Mouse (Mus musculus) kidney, embryonic 14.5 days (tissue): ENCODE results near the gene Tdgf1. TPM values are rescaled to one million over a fixed set of nuclear protein-coding genes. Genes with fewer than 3 reads are reported as not detected.

Experiments
- ATAC-seq: fragments of 200-750 bp; cut with Nextera tagmentation; 2 replicates; pipeline ENCODE4 v1.8.0; 2017; ENCODE audit warnings: moderate number of reproducible peaks, mild to moderate bottlenecking, moderate TSS enrichment, moderate library complexity; ENCODE audit not compliant: low FRiP score, low TSS enrichment
- H3K27ac ChIP-seq: fragments of 300-500 bp; sonication (generic); 2 replicates; pipeline ENCODE4 v1.5.1; 2014; ENCODE audit warnings: low read depth, mild to moderate bottlenecking, low read length, moderate library complexity, mixed read lengths
- H3K27me3 ChIP-seq: fragments of 300-500 bp; sonication (generic); 2 replicates; pipeline ENCODE4 v1.6.1; 2014; ENCODE audit warnings: mild to moderate bottlenecking, low read length; ENCODE audit not compliant: control insufficient read depth, insufficient read depth
- H3K36me3 ChIP-seq: fragments of 300-500 bp; sonication (generic); 2 replicates; pipeline ENCODE4 v1.6.1; 2014; ENCODE audit warnings: low read length, mixed read lengths; ENCODE audit not compliant: control insufficient read depth, insufficient read depth
- H3K4me1 ChIP-seq: fragments of 300-500 bp; sonication (generic); 2 replicates; pipeline ENCODE4 v1.6.1; 2014; ENCODE audit warnings: low read length, mixed read lengths; ENCODE audit not compliant: control insufficient read depth, insufficient read depth
- H3K4me2 ChIP-seq: fragments of 300-500 bp; sonication (generic); replicated peaks from 2 replicates; pipeline ENCODE4 v1.6.1; 2014; ENCODE audit warnings: low read depth, mild to moderate bottlenecking, low read length
- H3K4me3 ChIP-seq: fragments of 300-500 bp; sonication (generic); 2 replicates; pipeline ENCODE4 v1.5.1; 2014; ENCODE audit warnings: mild to moderate bottlenecking, low read length
- H3K9ac ChIP-seq: fragments of 300-500 bp; sonication (generic); 2 replicates; pipeline ENCODE4 v1.6.1; 2014; ENCODE audit warnings: low read depth, mild to moderate bottlenecking, low read length, moderate library complexity
- H3K9me3 ChIP-seq: fragments of 300-500 bp; sonication (generic); 2 replicates; pipeline ENCODE4 v1.6.1; 2016; ENCODE audit warnings: low read length; ENCODE audit not compliant: control insufficient read depth
- WGBS: fragments of 180-500 bp; shearing (Covaris S2); extraction: QIAGEN DNeasy Blood & Tissue Kit; methylation state at CpG from one replicate; pipeline ENCODE4 v1.1.7; 2014; 5-methylcytosine and 5-hydroxymethylcytosine counted together
- polyA plus RNA-seq: library from polyadenylated mRNA; unstranded; fragments of >200 nt; fragmentation: Nextera tagmentation; extraction: Ambion mirVana; gene quantifications from 2 replicates; pipeline ENCODE4 v1.2.1, GENCODE M21; 2014

Gene Tdgf1
- polyA plus RNA-seq, 1 experiment from 2014 or later, result not detected

- Histone ChIP-seq H3K27me3 (no peaks in the 10 kb centered on the region), H3K4me3 (no peak overlapping the region), H3K27ac (no peak overlapping the region), H3K4me2 (no peak overlapping the region), H3K4me1 (no peaks in the 10 kb centered on the region), H3K9me3 (no peaks in the 10 kb centered on the region), H3K36me3 (no peaks in the 10 kb centered on the region), H3K9ac (no peak overlapping the region)
- ATAC-seq, result no peak
- 95% methylated on average over 5 of the region's 5 CpGs for WGBS
Observed at GRCm38 (mm10) chr9:110985541-110985940, 39.6 kb upstream of the Tdgf1 start.

DNA sequence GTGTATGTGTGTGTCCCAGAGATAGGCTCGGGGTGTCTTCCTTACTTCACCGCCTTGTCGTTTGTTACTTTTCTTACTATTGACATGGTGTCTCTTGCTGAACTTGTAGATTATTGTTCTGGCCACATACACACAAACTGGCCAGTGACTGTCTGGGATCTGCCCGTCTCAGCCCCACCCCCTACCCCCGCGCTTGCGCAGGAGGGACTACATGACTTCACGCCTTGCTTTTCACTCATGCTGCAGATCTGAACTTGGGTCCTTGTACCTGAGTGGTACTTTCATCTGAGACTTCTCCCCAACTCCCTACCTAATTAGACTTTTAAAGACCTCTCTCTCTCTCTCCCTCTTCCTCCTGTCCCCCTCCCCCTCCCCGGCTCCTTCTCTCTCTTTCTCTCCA is 38.1 kb upstream of the Tdgf1 start:
- H3K27ac ChIP-seq, result no peak overlapping the region
- H3K36me3 ChIP-seq, result no peaks in the 10 kb centered on the region
- no peaks in the 10 kb centered on the region for H3K4me1 ChIP-seq
- no peak overlapping the region for H3K9ac ChIP-seq
- ATAC-seq, result no peak
- no peaks in the 10 kb centered on the region for H3K9me3 ChIP-seq
- 94% methylated on average over 9 of the region's 9 CpGs for WGBS
- no peak overlapping the region for H3K4me3 ChIP-seq
- no peak overlapping the region for H3K4me2 ChIP-seq
- H3K27me3 ChIP-seq, result no peaks in the 10 kb centered on the region

- H3K9me3 ChIP-seq, result no peaks in the 10 kb centered on the region
- no peaks in the 10 kb centered on the region for H3K4me1 ChIP-seq
- H3K4me2 ChIP-seq, result no peak overlapping the region
- H3K4me3 ChIP-seq, result no peak overlapping the region
- no peak for ATAC-seq
- H3K27ac ChIP-seq, result no peak overlapping the region
- no peaks in the 10 kb centered on the region for H3K36me3 ChIP-seq
- no peak overlapping the region for H3K9ac ChIP-seq
- no peaks in the 10 kb centered on the region for H3K27me3 ChIP-seq
- 70% methylated on average over 4 of the region's 4 CpGs for WGBS
Observed at GRCm38 (mm10) chr9:110982351-110982750, 36.4 kb upstream of the Tdgf1 start.

DNA sequence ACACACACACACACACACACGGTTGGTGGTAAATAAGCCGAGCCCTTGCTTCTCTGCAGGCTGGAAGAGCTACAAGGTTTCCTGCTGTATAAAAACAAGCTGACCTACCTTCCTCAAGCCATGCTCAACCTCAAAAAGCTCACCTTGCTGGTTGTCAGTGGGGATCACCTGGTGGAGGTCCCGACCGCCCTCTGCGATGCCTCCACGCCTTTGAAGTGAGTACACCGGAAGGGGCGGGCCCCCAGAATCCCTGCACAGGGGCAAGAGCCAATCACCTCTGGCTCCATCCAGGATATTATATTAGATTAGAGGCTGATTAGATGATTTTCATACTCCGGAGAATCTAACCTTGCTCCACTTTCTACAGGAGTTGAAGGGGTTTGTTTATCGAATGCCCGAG is 33.5 kb upstream of the Tdgf1 start:
- Histone ChIP-seq H3K27me3 (no peaks in the 10 kb centered on the region), H3K27ac (no peak overlapping the region), H3K9me3 (no peaks in the 10 kb centered on the region), H3K36me3 (no peaks in the 10 kb centered on the region), H3K4me3 (no peak overlapping the region), H3K4me1 (no peaks in the 10 kb centered on the region), H3K4me2 (no peak overlapping the region), H3K9ac (no peak overlapping the region)
- 93% methylated on average over 11 of the region's 11 CpGs for WGBS
- ATAC-seq, result no peak

DNA sequence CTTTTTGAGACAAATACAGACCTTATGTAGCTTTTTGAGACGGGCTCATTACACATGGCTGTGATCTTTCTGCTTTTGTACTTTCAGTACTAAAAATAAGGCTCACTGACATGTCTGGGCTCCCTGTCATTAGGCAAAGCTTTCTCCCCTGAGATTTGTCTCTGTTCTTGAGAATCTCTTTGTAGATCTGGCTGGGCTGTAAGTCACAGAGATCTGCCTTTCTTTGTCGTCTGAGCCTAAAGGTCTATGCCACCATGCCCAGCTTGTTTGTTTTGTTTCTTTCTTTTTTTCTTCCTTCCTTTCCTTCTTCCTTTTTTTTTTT is 19.9 kb upstream of the Tdgf1 start:
- no peaks in the 10 kb centered on the region for H3K9me3 ChIP-seq
- 60% methylated on average over 2 of the region's 2 CpGs for WGBS
- no peak overlapping the region for H3K4me3 ChIP-seq
- H3K9ac ChIP-seq, result no peak overlapping the region
- no peak overlapping the region for H3K27ac ChIP-seq
- no peak for ATAC-seq
- no peaks in the 10 kb centered on the region for H3K27me3 ChIP-seq
- no peak overlapping the region for H3K4me2 ChIP-seq
- no peaks in the 10 kb centered on the region for H3K36me3 ChIP-seq
- no peaks in the 10 kb centered on the region for H3K4me1 ChIP-seq

DNA sequence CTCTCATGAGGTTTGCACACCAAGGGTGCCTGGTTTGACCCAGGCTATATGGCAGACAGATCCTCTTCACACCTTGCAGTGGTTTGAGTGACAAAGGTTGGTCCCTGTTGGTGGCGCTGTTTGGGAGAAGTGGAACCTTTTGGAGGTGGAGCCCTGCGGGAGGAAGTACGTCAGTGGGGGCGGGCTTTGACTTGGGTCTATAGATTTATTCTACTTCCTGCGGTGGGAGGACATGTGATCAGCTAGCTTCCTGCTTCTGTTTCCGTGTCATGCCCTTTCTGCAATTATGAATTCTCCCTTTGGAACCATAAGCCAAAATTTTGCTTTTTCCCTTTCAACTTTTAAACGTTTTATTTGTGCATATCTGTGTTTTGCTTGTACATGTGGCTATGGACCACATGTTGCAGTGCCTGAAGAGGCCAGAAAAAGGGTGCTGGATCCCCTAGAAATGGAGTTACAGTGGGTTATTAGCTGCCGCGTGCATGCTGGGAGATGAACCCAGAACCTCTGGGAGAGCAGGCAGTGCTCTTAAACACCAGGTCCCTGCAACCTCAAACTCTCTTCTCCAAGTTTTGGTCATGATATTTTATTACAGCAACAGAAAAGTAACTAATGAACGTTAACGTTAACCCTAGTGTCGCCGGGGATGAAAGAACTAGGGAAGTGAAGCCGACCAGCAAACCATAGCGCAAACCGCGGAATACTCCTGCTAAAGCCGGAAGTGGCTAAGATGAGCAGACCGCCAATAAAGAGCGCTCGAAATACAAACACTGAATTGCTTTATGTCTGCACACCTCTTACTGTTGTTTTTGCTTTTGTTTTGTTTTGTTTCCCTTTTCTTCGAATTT is 19.3 kb upstream of the Tdgf1 start:
- 90% methylated on average over 22 of the region's 22 CpGs for WGBS
- Histone ChIP-seq H3K4me1 (no peaks in the 10 kb centered on the region), H3K9me3 (no peaks in the 10 kb centered on the region), H3K27me3 (no peaks in the 10 kb centered on the region), H3K9ac (no peak overlapping the region), H3K27ac (no peak overlapping the region), H3K36me3 (no peaks in the 10 kb centered on the region), H3K4me2 (no peak overlapping the region), H3K4me3 (no peak overlapping the region)
- no peak for ATAC-seq

- no peaks in the 10 kb centered on the region for H3K9me3 ChIP-seq
- H3K4me3 ChIP-seq, result no peak overlapping the region
- WGBS, result 88% methylated on average over 8 of the region's 8 CpGs
- H3K27ac ChIP-seq, result no peak overlapping the region
- no peaks in the 10 kb centered on the region for H3K36me3 ChIP-seq
- H3K4me2 ChIP-seq, result no peak overlapping the region
- H3K4me1 ChIP-seq, result no peaks in the 10 kb centered on the region
- ATAC-seq, result no peak
- no peak overlapping the region for H3K9ac ChIP-seq
- no peaks in the 10 kb centered on the region for H3K27me3 ChIP-seq
Observed at GRCm38 (mm10) chr9:110963566-110964115, 17.7 kb upstream of the Tdgf1 start.

GRCm38 (mm10) chr9:110961386-110961785 is 15.4 kb upstream of the Tdgf1 start:
- no peak overlapping the region for H3K4me3 ChIP-seq
- no peak for ATAC-seq

DNA sequence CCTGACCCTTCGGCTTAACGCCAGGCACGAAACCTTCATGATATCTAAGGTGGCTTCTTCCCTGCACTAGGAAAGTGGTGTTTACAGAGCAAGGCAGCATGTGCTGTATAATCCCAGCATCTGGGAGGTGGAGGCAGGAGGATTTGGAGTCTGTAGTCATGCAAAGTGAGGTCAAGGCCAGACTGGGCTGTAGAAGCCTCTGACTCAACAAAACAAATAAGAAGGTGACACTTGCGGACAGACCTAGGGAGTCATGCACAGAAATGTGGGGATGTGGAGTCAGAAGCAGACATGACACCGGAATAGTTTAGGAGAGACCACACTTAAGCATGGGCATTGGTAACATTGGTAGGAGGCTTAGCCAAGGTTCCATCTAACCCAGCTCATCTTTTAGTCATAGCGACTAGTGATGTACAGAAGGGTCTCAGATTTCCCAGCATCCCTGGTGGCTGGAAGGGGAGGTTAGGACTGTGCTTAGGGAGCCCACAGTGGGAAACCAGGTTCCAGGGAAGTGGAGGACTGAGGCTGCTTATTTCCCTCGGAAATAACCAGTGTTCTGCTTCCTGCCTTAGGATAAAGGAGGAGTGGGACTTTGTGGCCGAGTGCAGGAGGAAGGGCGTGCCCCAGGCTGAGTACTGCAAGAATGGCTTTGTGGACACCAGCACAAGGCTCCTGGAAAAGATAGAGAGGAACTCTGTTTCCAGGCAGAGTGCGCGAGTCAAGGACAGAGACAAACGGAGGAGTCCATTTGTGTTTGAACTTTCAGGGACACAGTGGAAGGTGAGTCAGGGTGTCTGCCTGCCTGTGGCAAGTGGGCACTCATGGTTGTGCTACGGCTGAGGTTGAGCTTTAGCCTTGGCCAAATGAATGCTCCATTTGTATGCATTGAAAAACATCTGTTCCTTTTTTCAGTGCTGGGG is 14.5 kb upstream of the Tdgf1 start:
- ATAC-seq, result no peak
- 86% methylated on average over 13 of the region's 13 CpGs for WGBS
- Histone ChIP-seq H3K4me1 (no peaks in the 10 kb centered on the region), H3K27ac (no peak overlapping the region), H3K36me3 (no peaks in the 10 kb centered on the region), H3K9ac (no peak overlapping the region), H3K4me2 (no peak overlapping the region), H3K9me3 (no peaks in the 10 kb centered on the region), H3K27me3 (no peaks in the 10 kb centered on the region; the same call in 1 of the 2 replicates), H3K4me3 (no peak overlapping the region)

More at GRCm38 (mm10) chr9:110961386-110961785, 15.4 kb upstream of the Tdgf1 start:
- no peaks in the 10 kb centered on the region for H3K27me3 ChIP-seq
- H3K27ac ChIP-seq, result no peak overlapping the region
- H3K4me2 ChIP-seq, result no peak overlapping the region
- 95% methylated on average over 8 of the region's 8 CpGs for WGBS
- no peaks in the 10 kb centered on the region for H3K36me3 ChIP-seq
- no peak overlapping the region for H3K9ac ChIP-seq
- H3K9me3 ChIP-seq, result no peaks in the 10 kb centered on the region
- no peaks in the 10 kb centered on the region for H3K4me1 ChIP-seq
